Mouse (Mus musculus): ENCODE data around the gene Cysrt1. TPM values are rescaled to one million over a fixed set of nuclear protein-coding genes. Genes with fewer than 3 reads are reported as not detected.
A peak's percentile ranks its signal among the peaks of the same experiment; 100 is the strongest.

Cysrt1 gene
- polyA plus RNA-seq, 1 experiment = 0.80 TPM

DNA sequence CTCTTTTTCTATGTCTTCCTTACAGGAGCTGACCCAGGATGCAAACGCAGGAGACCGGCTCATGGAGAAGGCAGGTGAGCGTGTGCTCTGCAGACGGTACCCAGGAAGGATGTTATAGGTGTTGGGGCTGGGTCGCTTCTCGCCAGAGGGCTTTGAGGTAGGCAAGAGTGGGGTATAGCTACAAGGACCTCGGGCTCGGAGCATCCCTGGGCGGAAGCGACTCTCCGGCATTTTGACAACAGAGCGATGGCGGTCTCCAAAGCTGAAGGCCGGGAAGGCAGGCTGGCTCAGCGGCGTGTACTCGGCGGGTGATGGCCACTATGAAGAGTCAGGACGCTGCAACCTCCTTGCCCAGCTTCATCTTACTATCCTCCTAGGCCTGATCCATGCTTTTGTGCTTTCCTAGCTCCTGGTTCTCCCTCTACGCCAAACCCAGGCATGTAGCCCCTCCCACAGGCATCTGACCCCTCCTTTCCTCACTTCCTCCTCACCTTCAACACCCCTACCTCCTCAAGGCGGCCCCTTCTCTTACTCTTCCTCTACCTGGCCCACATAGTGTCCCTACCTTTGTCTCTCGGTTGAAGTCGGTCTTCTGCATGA lies 28.9 kb downstream of the Cysrt1 start:
- 70% methylated on average over 23 of the region's 23 CpGs for WGBS
- no peak overlapping the region for H3K4me3 ChIP-seq (replicated peaks; ENCODE audit: insufficient read depth, low read depth, low read length)
- H3K4me1 ChIP-seq (ENCODE audit: control insufficient read depth, insufficient read depth, low read length) = 0 out of 2 replicates have a peak, but pooled peaks cover 6% of the 10 kb centered on the region
- TF ChIP-seq POLR2A (IDR thresholded peaks at IDR 0.05; ENCODE audit: borderline replicate concordance, insufficient read depth, low read length) (no peak), CTCF (IDR thresholded peaks at IDR 0.05; ENCODE audit: borderline replicate concordance, insufficient read depth, low read depth, low read length) (no peak)
- no peak for DNase-seq
- H3K27ac ChIP-seq (ENCODE audit: insufficient read depth, low read length) = no peak overlapping the region
- no peaks in the 10 kb centered on the region for H3K27me3 ChIP-seq (ENCODE audit: control insufficient read depth, insufficient read depth, low read length)

DNA sequence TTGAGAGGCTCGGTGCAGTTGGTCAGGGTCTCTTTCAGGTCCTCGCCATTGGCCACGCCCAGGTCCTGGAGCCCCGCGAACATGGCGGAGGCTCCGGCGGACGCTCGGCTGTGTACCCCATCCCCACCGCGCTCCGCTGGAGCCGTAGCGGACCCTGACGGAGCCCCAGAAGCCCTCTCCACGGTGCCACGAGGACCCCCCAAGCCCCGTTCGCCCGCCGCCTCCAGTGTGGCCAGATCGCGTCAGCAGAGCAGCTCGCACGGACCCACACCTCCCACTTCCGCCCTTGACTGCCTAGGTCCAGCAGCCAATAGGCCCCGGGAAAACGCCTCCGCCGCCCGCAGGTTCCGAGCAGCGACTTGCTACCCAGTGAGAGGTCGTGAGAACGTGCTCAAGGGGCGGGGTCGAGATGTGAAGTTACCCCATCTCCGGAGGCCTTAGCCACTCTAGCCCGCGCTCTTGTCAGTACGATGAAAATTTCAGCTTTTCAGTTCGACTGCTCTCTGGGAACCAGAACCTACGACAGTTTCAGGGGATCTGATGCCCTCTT lies 31.1 kb downstream of the Cysrt1 start, which contains the start of gene Nelfb:
Gene Nelfb, minus strand, starts transcription at position 369 of the 550 bp plus-strand sequence.
- Histone ChIP-seq H3K27me3 (ENCODE audit: control insufficient read depth, insufficient read depth, low read length) (no peaks in the 10 kb centered on the region), H3K4me1 (ENCODE audit: control insufficient read depth, insufficient read depth, low read length) (peaks cover 6% of the 10 kb centered on the region; the same call in 1 of the 2 replicates), H3K4me3 (replicated peaks; ENCODE audit: insufficient read depth, low read depth, low read length) (peak within 1 kb of the TSS; percentile 90), H3K27ac (ENCODE audit: insufficient read depth, low read length) (peak within 1 kb of the TSS; percentile 80)
- peak; percentile 78 for TF ChIP-seq POLR2A (IDR thresholded peaks at IDR 0.05; ENCODE audit: borderline replicate concordance, insufficient read depth, low read length)
- no peak for TF ChIP-seq CTCF (IDR thresholded peaks at IDR 0.05; ENCODE audit: borderline replicate concordance, insufficient read depth, low read depth, low read length)
- WGBS = under 1% methylated on average over 44 of the region's 44 CpGs
- peak; percentile 86 to 93 for DNase-seq

DNA sequence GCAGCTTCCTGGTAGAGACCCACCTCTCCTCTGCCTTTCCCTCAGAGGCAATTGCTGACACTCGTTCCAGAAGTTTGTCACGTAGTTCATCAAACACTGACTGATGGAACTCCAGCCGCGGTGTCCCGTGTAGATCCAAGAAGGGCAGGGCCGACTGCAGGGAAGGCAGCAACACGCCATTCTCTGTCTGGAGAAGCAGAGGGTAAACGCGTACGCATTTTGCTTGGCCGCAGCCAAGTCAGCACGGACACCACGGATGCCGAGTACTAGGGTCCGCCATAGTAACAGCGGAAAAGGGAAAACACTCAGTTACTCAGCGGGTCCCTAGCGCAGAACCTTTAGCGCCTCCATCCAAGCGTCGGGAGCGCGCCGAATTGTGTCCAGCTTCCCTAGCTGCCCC lies 31.6 kb downstream of the Cysrt1 start:
- TF ChIP-seq CTCF (IDR thresholded peaks at IDR 0.05; ENCODE audit: borderline replicate concordance, insufficient read depth, low read depth, low read length) (no peak), POLR2A (IDR thresholded peaks at IDR 0.05; ENCODE audit: borderline replicate concordance, insufficient read depth, low read length) (no peak)

DNA sequence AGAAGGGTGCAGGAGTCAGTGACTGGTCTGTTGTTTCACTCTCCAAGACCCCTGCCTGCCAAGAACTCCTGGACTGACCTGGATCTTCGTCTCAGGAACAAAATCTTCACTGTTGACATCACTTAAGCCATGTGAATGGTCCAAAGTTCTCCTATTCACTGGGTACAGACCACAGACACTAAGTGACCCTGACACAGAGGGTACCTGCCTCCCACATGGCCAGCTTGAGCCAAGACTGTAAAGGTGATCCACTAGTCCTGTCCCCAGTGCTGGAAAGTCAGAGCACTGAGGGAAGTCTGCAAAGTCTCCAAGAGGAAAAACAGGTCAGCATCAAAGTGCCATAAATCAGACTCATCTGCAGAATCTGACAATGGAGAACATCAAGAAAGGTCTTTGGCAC lies 34.7 kb downstream of the Cysrt1 start:
- TF ChIP-seq CTCF (IDR thresholded peaks at IDR 0.05; ENCODE audit: borderline replicate concordance, insufficient read depth, low read depth, low read length) (no peak), POLR2A (IDR thresholded peaks at IDR 0.05; ENCODE audit: borderline replicate concordance, insufficient read depth, low read length) (no peak)
- WGBS = 67% methylated on average over 1 of the region's 1 CpGs
- H3K4me3 ChIP-seq (replicated peaks; ENCODE audit: insufficient read depth, low read depth, low read length) = no peak overlapping the region
- no peaks in the 10 kb centered on the region for H3K27me3 ChIP-seq (ENCODE audit: control insufficient read depth, insufficient read depth, low read length)
- no peak overlapping the region for H3K27ac ChIP-seq (ENCODE audit: insufficient read depth, low read length)
- no peak for DNase-seq
- H3K4me1 ChIP-seq (ENCODE audit: control insufficient read depth, insufficient read depth, low read length) = peaks cover 6% of the 10 kb centered on the region; the same call in 1 of the 2 replicates

More for the DNA sequence above, 31.6 kb downstream of the Cysrt1 start:
- H3K4me3 ChIP-seq (replicated peaks; ENCODE audit: insufficient read depth, low read depth, low read length) = peak overlapping the region; percentile 90
- DNase-seq = no peak
- H3K27me3 ChIP-seq (ENCODE audit: control insufficient read depth, insufficient read depth, low read length) = no peaks in the 10 kb centered on the region
- WGBS = under 1% methylated on average over 24 of the region's 24 CpGs
- H3K27ac ChIP-seq (ENCODE audit: insufficient read depth, low read length) = peak overlapping the region; percentile 80; the same call in 1 of the 2 replicates
- peaks cover 6% of the 10 kb centered on the region; the same call in 1 of the 2 replicates for H3K4me1 ChIP-seq (ENCODE audit: control insufficient read depth, insufficient read depth, low read length)

DNA sequence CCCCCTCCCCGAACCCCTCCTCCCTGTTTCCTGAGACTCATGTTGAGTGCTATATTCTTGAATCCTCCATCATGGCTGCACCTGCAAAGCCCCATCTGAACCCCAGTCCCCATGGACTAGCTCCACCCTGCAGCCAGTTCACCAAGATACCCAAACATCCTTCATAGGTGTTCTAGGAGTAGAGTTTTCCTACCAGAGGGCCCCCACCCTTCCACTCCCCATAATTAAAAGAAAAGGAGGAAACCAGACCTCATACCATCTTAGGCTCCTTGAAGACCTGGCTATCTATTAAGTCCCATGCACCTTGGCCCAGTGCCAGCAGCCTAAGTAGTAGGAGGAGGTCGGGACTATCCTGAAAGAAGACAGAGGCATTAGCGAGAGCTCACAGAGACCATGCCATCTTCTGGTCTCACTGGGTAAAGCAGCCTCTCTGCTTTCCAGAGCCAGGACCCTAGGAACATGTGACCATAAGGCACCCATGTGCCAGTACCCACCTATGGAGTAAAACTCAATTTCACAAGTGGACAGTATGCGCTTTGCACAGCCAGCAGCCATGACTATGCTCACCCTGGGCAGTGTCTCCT lies 38.5 kb downstream of the Cysrt1 start:
- no peak for DNase-seq
- Histone ChIP-seq H3K27ac (ENCODE audit: insufficient read depth, low read length) (no peak overlapping the region), H3K4me3 (replicated peaks; ENCODE audit: insufficient read depth, low read depth, low read length) (no peak overlapping the region), H3K27me3 (ENCODE audit: control insufficient read depth, insufficient read depth, low read length) (no peaks in the 10 kb centered on the region), H3K4me1 (ENCODE audit: control insufficient read depth, insufficient read depth, low read length) (no peaks in the 10 kb centered on the region; the same call in 1 of the 2 replicates)
- WGBS = 52% methylated on average over 4 of the region's 4 CpGs
- TF ChIP-seq POLR2A (IDR thresholded peaks at IDR 0.05; ENCODE audit: borderline replicate concordance, insufficient read depth, low read length) = no peak
- TF ChIP-seq CTCF (IDR thresholded peaks at IDR 0.05; ENCODE audit: borderline replicate concordance, insufficient read depth, low read depth, low read length) = no peak

DNA sequence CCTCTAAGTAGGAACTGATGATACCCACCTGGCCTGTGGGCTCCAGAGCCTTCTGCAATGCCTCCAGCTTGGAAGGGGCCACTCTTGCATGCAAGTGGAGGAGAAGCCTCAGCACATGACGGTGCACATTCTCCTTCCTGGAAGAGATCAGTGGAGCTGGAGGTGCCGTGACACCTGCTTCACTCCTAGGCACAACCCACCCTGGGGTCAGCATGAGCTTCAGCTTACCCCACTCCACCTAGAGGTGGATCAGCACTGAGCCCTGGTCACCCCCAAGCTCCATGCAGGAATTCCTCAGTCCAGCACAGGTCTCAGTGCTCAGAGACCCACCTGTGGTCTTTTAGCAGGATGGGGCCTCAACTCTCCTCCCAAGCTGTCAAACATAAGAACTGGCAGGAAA lies 41.6 kb downstream of the Cysrt1 start:
- 93% methylated on average over 2 of the region's 2 CpGs for WGBS
- no peak overlapping the region for H3K27ac ChIP-seq (ENCODE audit: insufficient read depth, low read length)
- no peaks in the 10 kb centered on the region for H3K27me3 ChIP-seq (ENCODE audit: control insufficient read depth, insufficient read depth, low read length)
- DNase-seq = no peak
- no peaks in the 10 kb centered on the region for H3K4me1 ChIP-seq (ENCODE audit: control insufficient read depth, insufficient read depth, low read length)
- no peak overlapping the region for H3K4me3 ChIP-seq (replicated peaks; ENCODE audit: insufficient read depth, low read depth, low read length)
- TF ChIP-seq CTCF (IDR thresholded peaks at IDR 0.05; ENCODE audit: borderline replicate concordance, insufficient read depth, low read depth, low read length) (no peak), POLR2A (IDR thresholded peaks at IDR 0.05; ENCODE audit: borderline replicate concordance, insufficient read depth, low read length) (no peak)

DNA sequence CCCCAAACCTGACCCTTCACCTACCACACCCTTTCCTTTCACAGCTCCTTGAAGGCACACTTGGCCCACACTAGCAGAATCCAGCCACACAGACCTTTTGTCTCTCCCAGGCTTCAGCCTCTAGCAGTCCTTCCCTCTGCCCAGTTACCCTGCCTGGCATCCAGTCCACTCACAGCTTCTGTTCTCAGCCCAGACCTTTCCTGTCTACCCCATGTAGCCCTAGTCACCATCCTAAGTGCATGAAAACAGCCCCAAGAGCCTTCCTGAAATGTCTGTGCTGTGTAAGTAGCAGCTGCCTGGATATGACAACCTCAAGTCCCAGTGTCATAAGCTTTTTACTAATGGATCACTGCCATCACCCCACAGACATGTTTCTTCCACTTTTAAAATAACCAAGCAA lies 44.3 kb downstream of the Cysrt1 start:
- TF ChIP-seq CTCF (IDR thresholded peaks at IDR 0.05; ENCODE audit: borderline replicate concordance, insufficient read depth, low read depth, low read length) (no peak), POLR2A (IDR thresholded peaks at IDR 0.05; ENCODE audit: borderline replicate concordance, insufficient read depth, low read length) (no peak)
- H3K4me1 ChIP-seq (ENCODE audit: control insufficient read depth, insufficient read depth, low read length) = peaks cover 3% of the 10 kb centered on the region; the same call in 1 of the 2 replicates
- DNase-seq = no peak
- H3K4me3 ChIP-seq (replicated peaks; ENCODE audit: insufficient read depth, low read depth, low read length) = no peak overlapping the region
- H3K27me3 ChIP-seq (ENCODE audit: control insufficient read depth, insufficient read depth, low read length) = no peaks in the 10 kb centered on the region
- no peak overlapping the region for H3K27ac ChIP-seq (ENCODE audit: insufficient read depth, low read length)

DNA sequence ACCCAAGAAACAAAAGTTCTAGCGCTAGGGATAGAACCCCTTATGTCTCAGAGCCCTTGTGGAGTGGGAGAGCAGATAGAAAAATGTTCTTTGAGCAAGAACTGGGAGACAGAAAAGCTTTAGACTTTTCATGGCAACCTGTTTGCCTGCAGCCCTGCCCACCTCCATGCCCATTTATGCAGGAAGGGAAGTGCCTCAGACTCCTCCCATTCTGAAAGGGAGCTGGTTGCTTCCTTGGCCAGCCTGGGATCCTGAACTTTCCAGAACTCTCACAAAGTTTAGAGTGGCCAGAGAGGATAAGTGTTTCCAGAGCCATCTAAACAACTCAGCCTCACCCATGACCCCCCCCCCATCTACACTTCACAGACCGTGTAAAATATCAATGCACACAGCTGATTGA lies 45.1 kb downstream of the Cysrt1 start:
- no peak for DNase-seq
- H3K4me1 ChIP-seq (ENCODE audit: control insufficient read depth, insufficient read depth, low read length) = peaks cover 3% of the 10 kb centered on the region; the same call in 1 of the 2 replicates
- TF ChIP-seq CTCF (IDR thresholded peaks at IDR 0.05; ENCODE audit: borderline replicate concordance, insufficient read depth, low read depth, low read length) (no peak), POLR2A (IDR thresholded peaks at IDR 0.05; ENCODE audit: borderline replicate concordance, insufficient read depth, low read length) (no peak)
- no peak overlapping the region for H3K27ac ChIP-seq (ENCODE audit: insufficient read depth, low read length)
- no peaks in the 10 kb centered on the region for H3K27me3 ChIP-seq (ENCODE audit: control insufficient read depth, insufficient read depth, low read length)
- 37% methylated on average over 2 of the region's 2 CpGs for WGBS
- no peak overlapping the region for H3K4me3 ChIP-seq (replicated peaks; ENCODE audit: insufficient read depth, low read depth, low read length)

Measured in cerebellum, adult 2 months (tissue).